Mouse (Mus musculus): ENCODE data around the gene Zfp955a. TPM values are rescaled to one million over a fixed set of nuclear protein-coding genes. Genes with fewer than 3 reads are reported as not detected.
"Not testable (repeated sequence)": the region's sequence is repeated elsewhere in the genome, so short reads cannot be mapped to it uniquely, and the experiment has no call there.

Zfp955a gene
- polyA plus RNA-seq (2012) = 0.19 and 0.38 TPM in 2 replicates

DNA sequence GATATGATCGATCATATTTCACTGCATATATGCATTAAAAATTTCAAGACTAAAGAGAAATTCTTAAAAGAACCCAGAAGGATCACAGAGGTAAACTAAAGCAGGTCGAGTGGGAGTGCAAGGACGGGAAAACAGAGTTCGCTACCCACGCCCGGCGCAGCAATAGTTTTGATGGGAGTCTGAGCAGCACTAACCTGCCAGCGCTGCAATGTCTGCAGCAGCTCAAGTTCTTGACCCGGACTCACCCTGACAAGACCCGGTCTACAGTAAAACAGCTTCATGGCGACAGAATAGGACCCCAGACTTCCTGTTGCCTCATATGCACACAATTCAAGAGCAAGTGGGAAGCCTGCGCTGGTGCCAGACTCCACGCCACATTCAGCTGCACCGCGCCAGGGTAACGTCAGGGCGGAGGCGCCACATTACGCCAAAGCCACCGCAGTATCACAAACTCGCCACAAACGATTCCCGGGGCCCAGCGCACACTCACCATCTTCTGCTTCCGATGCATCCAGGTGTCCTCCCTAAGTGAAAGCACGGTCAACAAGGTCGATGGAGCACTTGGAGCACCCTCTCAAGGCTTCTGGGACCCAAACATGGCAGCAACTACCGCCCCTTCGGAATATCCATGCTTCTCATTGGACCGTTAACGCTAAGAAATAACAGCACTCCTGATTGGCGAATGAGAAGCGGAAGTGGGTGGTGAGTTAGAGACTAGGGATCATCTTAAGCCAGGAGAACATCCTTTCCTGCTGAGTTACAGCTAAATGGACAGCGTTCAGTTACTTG is at the start of gene Zfp955a:
Zfp955a (minus strand) TSS at position 616 of the 789 bp plus-strand sequence.
- TF ChIP-seq GATA1 (IDR thresholded peaks at IDR 0.05; ENCODE audit: low read length) = not testable (repeated sequence)

DNA sequence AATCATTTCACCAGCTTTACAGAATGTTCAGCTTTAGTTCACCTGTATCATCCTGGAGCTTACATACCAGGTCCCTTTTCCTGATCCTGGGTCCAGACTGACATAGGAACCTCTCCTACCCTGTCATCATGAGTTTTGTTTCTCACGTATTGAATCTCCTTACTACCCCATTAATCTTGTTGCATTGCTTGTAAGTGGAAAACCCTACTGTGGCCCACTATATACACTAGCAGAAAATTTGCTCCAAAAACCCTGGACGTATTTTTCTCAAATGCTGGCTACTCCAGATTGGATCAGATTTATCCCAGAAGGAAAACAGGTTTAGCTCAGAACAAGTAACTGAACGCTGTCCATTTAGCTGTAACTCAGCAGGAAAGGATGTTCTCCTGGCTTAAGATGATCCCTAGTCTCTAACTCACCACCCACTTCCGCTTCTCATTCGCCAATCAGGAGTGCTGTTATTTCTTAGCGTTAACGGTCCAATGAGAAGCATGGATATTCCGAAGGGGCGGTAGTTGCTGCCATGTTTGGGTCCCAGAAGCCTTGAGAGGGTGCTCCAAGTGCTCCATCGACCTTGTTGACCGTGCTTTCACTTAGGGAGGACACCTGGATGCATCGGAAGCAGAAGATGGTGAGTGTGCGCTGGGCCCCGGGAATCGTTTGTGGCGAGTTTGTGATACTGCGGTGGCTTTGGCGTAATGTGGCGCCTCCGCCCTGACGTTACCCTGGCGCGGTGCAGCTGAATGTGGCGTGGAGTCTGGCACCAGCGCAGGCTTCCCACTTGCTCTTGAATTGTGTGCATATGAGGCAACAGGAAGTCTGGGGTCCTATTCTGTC is 34.3 kb upstream of the Zfp955a start, which contains the start of gene Zfp955b:
Zfp955b (plus strand) TSS at position 506 of the 837 bp plus-strand sequence.
- TF ChIP-seq GATA1 (IDR thresholded peaks at IDR 0.05; ENCODE audit: low read length) = not testable (repeated sequence)

DNA sequence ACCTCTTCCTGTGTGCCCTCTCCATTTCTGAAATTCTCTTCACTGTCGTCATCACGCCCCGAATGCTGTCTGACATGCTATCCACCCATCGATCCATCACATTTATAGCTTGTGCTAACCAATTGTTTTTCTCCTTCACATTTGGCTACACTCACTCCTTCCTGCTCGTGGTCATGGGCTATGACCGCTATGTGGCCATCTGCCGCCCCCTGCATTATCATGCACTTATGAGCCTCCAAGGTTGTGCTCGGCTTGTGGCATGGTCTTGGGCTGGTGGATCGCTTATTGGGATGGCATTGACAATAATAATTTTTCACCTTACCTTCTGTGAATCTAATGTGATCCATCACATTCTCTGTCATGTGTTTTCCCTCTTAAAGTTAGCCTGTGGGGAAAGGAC is 14.0 kb upstream of the Zfp955a start:
- TF ChIP-seq GATA1 (IDR thresholded peaks at IDR 0.05; ENCODE audit: low read length) = no peak

DNA sequence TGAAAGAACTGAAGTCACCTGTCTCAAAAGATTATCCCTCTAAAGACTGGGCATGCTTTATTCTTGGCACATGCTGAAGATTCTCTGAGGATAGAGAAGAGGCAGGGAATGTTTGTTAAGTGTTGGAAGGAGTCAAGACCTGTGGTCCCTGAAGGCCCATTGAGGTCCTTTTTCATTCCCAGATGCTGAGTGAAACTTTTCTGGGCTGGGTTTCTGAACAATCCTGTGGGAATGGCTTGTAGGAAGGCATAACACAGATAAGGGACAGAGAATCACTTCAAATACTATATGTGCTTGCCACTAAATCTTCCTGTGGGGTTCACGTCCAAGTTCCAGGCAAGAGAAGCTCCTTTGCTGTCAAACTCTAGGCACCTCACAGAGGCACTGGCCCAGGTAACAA is 9.4 kb upstream of the Zfp955a start, which contains the start of gene Olfr63:
Olfr63 (plus strand) TSS at position 301 of the 400 bp plus-strand sequence.
- TF ChIP-seq GATA1 (IDR thresholded peaks at IDR 0.05; ENCODE audit: low read length) = no peak

DNA sequence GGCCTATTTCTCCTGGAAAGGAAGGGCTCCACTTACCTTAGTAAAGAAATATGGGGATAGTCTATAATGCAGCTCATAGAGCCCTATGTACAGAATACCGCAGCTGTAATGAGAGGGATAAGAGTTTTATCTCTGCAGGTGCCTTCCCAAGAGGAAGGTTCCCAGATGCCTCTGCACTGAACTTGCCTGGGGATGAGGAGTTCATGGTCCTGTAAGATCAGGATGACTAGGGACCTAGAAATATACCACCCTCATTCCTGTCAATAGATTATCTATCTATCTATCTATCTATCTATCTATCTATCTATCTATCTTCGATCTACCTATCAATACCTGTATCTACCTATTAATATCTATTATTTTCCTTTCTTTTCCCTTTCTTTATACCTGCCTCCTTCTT is 33.4 kb downstream of the Zfp955a start, which contains the start of gene Olfr1564:
Olfr1564 (minus strand) TSS at position 101 of the 400 bp plus-strand sequence.
- no peak for TF ChIP-seq GATA1 (IDR thresholded peaks at IDR 0.05; ENCODE audit: low read length)

DNA sequence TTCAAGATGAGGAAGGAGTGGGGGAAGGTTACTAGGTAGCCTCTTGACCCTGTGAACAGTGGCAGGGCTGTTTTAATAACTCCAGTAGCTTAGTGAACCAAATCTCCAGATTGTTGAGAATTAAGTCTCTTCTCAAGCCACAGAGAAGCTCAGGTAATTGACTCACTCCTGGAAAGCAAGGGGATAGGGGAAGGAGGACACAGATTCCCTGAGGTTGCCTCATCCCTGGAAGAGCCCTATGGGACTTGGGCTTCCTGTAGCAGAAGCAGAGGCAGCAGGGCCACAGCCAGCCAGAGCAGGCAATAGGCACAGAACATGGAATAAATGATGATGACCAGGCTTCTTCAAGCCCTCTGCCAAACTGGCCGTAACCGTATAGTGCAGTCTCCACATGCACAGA is 63.9 kb downstream of the Zfp955a start, which contains the start of gene Olfr239:
Olfr239 (plus strand) TSS at position 301 of the 400 bp plus-strand sequence.
- not testable (repeated sequence) for TF ChIP-seq GATA1 (IDR thresholded peaks at IDR 0.05; ENCODE audit: low read length)

Other genes with a start within 250 kb of the Zfp955a start
- 0.03 and 0.13 TPM in 2 replicates for gene Zfp763, start 221.7 kb downstream of the Zfp955a start, polyA plus RNA-seq (2012)
- not detected in 2 replicates for gene 4921501E09Rik, start 187.1 kb downstream of the Zfp955a start, polyA plus RNA-seq (2012)
- 0.25 and 0.94 TPM in 2 replicates for gene Zfp563, start 165.8 kb downstream of the Zfp955a start, polyA plus RNA-seq (2012)
- gene Morc2b, start 115.5 kb downstream of the Zfp955a start, polyA plus RNA-seq (2012) = not detected in 2 replicates
- gene Olfr55, start 86.7 kb downstream of the Zfp955a start, polyA plus RNA-seq (2012) = not detected in 2 replicates
- gene Olfr239, start 63.8 kb downstream of the Zfp955a start, polyA plus RNA-seq (2012) = not detected in 2 replicates
- not detected in 2 replicates for gene Olfr1564, start 33.5 kb downstream of the Zfp955a start, polyA plus RNA-seq (2012)
- not detected in 2 replicates for gene Olfr63, start 9.5 kb upstream of the Zfp955a start, polyA plus RNA-seq (2012)
- gene Zfp955b, start 34.4 kb upstream of the Zfp955a start, polyA plus RNA-seq (2012) = 0.32 and 0.40 TPM in 2 replicates
- gene Zfp81, start 103.7 kb upstream of the Zfp955a start, polyA plus RNA-seq (2012) = 0.26 and 0.33 TPM in 2 replicates
- 0.30 and 0.65 TPM in 2 replicates for gene Zfp101, start 139.5 kb upstream of the Zfp955a start, polyA plus RNA-seq (2012)
- gene Actl9, start 177.8 kb upstream of the Zfp955a start, polyA plus RNA-seq (2012) = not detected in 2 replicates

Data from G1E-ER4 (cell line).